Mouse (Mus musculus) kidney, adult 2 months (tissue): ENCODE data around the gene Exoc6b.

Experiments used
- CTCF ChIP-seq: fragments of 200-500 bp; conservative IDR thresholded peaks from 2 replicates; pipeline ENCODE4 v1.5.1; 2011; ENCODE audit warnings: low read depth, mild to moderate bottlenecking, control low read depth, low read length, moderate library complexity, mixed read lengths; ENCODE audit not compliant: insufficient read depth, insufficient read length
- POLR2A ChIP-seq: fragments of 200-500 bp; IDR thresholded peaks from one replicate; pipeline ENCODE4 v1.6.1; 2011; ENCODE audit warnings: low read depth, low read length, control low read depth

DNA sequence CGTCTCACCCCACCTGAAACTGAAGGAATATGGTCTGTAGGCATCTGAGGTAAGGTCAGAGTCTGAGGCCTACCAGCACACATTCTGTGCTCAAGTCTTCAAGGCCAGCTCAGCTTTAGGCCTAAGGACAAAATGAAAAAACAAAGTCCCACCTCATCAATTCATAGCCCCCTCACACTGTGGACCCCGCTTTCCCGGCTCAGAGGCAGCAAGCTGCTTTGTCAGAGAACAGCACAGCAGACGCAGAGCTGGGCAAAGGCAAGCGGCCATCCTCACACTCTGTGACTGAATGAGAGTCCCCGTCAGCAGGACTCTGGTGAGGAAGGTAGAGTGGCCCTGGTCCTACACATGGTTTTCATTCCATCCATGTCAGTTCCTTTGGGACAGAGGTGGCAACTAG, 450.1 kb downstream of the Exoc6b start:
- TF ChIP-seq POLR2A (no peak), CTCF (no peak)
